Mouse (Mus musculus) NIH3T3 (cell line): Measurements from ENCODE around the gene Csrnp3.
A peak's percentile ranks its signal among the peaks of the same experiment; 100 is the strongest.

Experiments used
- DNase-seq: peaks from one replicate; pipeline ENCODE4 v3.0.0-alpha.2; 2012; ENCODE audit warnings: low read depth

Gene Csrnp3

DNA sequence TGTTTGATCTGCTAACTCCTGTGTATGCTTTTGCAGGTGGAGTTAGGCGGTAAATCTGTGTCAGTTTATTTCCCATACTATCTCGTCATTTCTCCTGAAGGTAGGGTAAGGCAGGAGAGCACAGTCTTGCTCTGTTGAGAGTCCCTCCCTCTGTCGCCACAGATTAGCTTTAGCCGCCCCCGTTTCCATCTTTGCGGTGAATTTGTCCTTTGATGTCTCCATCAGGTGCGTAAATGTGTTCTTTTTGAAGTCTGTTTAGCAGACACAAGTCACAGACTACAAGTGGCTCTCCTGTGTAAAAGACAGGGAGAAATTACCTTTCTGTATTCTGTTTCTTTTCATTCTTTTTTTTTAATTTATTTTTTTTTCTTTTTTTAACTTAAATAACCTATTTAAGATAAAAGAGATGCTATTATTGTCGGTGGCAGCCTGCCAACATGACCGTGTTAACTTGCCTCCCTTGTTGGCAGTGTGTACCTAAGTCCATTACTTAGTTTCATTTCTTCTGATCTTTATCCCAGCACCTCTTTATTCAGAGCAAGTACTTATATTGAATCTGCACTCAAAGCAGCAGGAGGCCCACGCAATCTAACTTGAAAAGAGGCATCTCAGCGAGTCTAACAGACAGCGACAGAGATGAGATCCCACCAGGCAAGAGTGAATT lies 25.5 kb downstream of the Csrnp3 start:
- peak; percentile 5 for DNase-seq

DNA sequence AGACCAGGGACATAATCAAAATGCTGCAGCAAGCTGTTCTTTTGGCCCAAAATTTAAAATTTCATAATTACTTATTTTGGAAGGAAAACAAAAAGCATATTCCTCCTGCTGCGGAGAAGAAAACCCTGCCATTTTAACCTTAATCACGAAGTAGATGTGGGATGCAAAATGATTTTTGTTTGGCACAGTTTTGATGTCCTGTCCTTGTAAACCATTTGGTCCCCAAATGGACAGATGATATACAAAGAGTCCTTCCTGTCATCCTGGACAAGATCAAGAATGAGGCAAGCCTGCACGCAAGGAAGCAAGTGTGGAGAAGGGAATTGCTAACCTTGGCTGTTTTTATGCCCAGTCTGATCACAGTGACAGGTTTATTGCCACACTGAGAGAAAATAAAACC lies 46.0 kb downstream of the Csrnp3 start:
- no peak for DNase-seq

DNA sequence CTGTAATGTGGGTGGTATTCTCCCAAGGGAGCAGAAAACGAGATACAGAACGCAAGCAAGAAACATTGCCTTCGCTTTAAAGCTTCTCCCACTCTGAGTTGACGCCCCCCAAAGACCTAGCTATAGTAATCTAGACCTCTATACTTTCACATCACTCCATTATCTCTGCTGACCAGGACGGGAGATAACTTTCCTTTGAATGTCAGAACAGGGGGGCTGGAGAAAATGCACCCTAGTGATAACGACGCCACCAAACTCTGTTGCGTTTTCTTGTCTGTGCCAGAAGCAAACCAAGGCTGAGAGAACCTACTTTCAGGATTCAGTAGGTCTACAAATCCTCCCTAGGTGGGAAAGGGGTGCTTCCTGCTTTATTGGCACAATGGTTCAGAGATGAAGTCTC lies 47.7 kb downstream of the Csrnp3 start:
- DNase-seq: no peak

DNA sequence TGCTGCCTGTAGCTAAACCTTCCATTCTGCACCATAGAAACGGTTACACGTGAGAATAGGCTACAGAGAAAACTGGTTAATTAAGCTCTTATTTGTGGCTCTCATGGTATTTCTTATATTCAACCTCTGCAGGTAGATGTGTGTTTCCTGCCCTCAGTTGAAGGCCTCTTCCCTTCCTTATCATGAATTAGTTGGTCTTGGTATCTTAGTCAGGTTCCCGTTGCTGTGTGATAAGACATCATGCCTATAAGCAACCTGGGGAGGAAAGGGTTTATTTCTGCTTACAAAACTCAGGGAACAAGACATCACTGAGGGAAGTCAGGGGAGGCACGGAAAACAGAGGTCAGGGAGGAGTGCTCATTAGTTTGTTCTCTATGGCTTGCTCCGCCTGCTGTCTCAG lies 48.7 kb downstream of the Csrnp3 start:
- no peak for DNase-seq

DNA sequence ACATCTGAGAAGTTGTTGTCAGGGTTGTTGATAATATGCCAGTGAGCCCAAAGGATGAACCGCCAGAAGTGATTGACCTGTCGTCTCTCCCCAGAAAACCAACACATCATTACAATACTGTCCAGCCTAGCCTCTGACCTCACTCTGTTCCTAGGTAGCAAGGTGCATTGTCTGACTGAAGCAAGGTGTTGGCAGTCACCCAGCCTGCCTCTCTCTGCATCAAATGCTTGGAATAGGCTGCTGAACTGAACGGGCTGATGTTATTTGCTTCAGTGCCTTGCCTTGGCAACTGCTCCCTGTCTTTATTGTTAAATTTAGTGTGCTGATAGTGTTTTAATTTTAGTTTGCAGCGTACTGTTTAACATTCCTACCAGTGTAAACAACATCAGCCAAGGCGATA lies 51.0 kb downstream of the Csrnp3 start:
- no peak for DNase-seq

DNA sequence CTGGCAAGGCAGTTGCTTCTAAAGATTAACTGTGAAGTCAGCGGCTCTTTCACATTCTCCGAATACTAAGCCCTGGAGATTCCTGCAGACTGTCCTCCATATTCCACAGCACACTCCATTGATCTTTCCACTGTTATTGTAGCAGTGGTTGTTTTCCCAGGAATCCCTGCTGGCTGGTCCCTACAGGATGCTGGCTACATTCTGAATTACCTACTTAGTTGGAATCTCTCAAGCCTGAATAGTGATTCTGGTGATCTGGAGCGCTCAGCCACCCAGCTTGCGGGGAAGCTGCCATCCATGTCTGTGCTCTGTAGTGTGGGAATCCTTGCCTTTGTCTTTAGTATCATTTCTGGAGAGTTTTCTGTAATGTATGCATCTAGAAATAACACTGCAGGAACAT lies 51.5 kb downstream of the Csrnp3 start:
- no peak for DNase-seq

DNA sequence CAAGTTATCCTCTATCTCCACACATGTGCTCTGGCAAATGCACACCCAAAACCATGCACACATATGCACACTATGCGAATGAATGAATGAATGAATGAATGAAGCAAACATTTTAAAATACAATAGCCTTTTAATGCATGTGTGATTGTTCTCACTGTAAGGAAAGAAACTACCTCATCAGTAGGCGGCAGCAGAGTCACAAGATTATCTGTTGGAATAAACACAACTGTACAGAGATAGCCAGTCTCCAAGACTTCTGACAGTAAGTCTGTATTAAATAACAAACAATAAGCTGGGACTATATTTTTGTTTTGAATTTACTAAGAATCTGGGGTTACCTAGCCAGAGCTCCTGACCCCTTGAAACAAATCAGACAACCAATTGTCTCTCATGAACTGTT lies 53.9 kb downstream of the Csrnp3 start:
- no peak for DNase-seq

DNA sequence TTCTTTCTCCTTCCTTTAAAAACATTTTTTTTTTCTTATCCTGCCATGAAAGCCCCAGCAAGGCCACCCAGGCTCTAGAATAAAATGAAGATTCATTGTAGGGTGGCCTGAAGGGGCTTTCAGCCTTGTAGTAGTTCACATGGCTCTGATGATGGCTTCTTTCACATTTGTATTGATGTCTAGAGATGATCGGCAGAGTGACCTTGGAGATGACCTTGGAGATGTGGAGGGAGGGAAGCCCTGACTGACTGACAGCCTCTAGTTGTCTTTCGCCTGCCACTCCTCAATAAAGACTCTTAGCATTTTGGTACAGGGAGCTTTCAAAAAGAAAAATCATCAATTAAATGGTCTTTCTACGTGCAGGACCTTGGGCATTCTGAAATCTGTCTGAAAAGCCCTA lies 63.0 kb downstream of the Csrnp3 start:
- no peak for DNase-seq

DNA sequence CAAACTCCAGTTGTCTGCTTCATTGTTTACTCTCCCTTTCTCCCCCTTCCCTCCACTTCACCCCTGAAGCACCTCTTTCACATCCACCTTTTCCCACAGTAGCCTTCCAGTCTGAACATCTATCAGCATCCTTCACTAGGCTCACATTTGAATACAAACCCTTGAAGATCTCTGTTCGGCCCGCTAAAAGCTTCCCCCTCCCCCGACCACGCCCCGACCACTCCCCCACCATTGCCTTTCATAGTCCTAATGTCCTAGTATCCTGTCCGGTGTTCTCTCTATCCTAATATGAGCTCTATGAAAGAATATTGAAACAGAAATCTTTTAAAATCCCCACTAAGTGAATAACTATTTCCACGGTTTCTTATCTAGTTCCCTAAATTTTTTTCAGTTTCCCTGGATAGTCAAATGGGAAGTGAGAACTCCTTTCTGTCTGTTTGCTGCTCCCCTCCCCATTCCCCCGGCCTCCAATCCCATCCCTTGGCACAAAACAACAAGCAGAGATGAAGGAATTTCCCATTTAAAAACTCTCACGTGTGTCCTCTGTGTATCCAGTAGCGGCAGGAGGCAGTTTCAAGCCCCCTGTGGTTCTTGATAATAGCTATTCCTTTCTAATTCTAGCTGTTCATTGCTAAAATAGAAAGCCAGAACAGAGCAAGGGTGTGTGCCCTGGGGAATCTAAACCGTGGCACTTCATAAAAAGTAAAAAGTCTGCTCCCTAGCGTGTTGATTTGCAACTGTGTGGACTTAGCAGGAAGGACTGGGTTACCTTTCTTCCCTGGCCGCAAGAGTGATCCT lies 64.4 kb downstream of the Csrnp3 start:
- no peak for DNase-seq

DNA sequence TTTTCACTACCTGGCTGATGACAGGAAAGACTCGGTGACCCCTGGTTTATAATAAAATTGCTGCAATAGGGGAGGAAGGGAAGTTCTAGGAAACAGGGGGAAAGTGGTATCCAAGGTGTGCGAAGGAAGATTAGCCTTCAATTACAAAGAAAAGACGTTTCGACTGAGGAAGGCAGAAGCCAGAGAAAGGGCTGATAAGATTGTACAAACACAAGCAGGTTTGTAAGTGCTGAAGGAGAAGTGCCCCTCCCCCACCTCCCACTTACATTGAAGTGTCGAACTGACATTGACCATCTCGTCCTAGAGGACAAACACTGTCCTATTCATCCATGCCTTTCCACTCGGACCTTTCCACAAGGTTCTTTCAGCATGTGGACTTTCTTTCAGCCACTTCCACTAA lies 70.4 kb downstream of the Csrnp3 start:
- DNase-seq: no peak

DNA sequence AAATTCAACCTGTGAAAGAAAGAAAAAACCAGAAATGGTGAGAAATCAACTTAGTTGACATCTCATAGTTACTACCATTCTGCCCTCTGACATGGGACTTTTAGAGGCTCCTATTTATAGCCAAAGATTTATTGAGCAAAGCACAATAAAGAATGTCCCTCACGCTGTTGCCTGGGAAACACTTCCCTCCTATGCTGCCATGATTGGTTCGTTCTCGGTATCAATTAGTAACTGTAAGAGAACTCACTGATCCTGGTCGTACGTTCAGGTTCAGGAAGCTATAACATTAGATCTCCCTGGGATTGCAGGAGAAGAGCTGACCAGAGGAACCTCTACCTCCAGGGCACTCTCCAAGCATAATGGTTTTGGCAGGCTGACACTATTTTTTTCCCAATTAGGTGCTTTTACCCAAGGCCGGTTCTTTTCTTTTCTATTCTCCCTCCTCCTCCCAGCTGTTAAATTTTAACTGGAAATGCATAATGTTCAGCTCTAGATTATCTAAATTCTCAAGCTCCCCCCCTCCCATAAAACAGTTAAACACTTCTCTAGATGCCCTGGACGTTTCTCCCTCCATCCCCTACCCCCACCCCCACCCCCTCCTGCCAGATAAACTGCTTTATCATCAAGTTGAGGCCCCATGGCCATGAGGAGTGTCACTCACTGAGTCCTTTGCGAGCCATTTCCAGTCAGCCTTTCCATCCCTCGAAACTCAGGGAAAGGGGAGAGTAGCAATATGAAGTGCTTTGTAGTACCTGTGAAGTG lies 75.3 kb downstream of the Csrnp3 start:
- DNase-seq: no peak

DNA sequence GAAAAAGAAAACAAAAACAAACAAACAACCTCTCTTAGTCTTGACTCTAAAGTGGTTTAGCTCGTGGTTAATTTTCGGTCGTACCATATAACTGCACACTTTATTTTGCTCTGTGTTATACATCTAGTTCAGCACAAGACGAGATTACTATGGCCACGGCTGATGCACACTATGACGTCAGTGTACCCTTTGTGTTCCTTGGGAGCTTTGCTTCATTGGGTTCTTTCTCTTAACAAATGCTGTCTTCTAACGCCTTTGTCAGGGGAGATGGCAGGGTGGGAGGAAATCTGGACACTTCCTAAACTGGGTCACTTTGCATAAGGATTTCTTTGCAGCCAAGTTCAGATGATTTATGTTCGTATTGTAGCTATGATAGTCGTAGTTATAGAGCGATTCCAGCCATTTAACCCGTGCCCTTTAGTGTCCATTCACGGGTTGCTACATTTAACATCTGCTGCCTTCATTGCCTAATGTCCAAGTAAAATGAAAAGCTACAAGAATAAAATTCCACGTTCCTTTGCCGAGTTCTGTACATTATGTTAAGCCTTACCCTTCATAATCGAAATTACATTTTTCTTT lies 79.9 kb downstream of the Csrnp3 start:
- DNase-seq: no peak

DNA sequence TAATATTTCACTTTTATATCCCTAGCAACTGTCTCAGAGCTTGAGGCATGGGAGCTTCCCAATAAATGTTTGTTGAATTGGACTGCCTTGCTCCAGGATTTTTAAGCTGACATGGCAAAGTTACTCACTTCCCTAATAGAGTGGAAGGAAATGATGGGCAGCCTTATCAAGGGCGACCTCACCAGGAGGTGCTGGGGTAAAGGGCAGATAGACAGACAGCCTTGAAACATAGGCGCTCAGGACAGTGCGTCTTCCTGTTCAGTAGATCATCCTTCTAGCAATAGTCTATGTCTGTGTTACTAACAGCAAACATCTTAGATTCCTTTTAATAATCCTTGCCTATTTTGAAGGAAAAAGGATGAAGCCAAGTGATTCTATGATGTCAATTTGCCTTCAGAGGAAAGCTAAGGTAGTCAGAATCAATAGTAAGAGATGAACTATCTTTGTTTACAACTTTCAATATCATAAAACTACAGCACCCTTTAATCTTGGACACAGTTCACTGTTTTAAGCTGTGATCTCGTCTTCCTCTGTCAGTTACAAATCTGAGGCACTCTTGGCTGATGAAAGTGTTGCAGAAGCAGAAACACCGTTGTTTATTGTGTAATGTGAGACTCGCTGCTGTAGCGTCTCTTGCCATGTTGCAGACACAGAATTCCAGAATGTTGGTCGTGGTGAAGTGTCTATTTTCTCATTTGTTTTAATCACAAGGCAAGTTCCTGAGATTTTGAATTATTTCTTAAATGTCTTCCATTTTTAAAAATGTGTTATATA lies 81.6 kb downstream of the Csrnp3 start:
- no peak for DNase-seq

DNA sequence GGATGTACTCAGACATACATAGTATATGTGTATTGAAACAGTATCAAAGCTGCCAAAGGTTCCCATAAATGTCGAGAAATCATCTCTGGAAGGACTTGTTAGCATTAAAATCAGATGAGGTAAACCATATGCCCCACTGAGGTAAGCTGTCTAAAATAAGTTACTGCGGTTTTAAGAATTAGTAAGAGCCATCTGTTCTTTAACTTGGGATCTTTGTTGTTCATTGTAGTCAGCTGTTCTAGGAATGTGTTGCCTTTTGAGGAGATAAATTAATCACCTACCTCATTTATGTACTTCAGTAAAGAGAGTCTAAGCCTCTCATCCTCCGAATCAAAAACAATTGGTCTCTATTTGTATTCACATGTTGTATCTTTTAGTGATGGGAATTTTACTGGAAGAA lies 83.7 kb downstream of the Csrnp3 start:
- DNase-seq: no peak

DNA sequence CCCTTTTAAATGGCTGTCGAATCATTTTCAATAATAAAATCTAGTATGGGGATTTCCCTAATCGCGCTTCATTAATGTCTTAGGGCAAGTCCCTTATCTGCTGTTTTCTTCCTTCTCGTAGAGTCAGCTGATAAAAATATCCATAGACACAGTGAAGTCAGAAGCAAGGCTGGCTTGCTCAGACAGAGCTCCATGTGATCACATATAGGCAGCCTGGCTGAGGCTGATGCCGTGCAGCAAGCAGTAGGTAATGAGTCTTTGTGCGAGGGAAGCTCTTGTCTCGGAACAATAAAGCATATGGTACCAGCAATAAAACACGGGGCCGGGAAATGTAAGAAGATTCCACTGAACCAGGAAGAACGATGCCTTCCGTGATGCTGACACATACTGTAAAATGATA lies 84.4 kb downstream of the Csrnp3 start:
- DNase-seq: no peak

DNA sequence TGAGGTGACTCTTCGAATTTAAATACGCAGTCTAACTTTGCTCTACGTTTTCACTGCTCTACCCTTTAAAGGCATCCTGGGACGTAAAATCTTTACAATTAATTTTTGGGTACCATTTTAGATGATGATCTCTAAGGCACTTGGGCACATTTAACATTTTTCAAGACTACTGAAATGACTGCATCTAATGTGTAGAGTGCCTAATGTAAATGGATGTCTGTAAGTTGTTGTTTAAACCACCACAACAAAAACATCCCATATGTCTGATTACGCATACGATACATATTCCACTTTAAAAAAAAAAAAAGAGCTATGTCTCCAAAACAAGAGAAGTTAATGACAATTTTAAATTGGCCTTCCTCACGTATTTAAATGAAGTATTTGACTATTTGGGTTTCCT lies 85.7 kb downstream of the Csrnp3 start:
- no peak for DNase-seq

DNA sequence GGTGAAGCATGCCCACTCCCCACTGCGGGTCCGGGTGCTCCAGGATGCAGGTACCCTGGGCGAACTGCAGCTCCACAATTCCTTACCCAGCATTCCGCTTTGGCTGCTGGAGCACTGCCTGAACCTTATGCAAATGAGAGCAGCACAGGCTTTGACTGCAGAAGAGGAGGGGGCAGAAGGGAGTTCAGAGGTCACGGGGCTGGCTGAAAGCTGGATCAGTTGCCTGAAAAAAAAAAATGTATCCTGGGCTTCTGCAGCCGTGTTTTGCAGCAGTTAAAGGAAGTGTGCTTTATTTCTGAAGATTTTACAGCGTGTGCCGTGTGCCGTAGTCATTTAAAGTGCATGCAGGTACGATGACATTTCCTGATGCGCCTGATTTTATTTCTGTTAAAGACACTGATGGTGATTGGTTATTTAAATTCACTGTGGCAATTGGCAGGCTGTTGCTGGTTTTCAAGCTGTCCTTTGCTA lies 86.3 kb downstream of the Csrnp3 start:
- DNase-seq: no peak

DNA sequence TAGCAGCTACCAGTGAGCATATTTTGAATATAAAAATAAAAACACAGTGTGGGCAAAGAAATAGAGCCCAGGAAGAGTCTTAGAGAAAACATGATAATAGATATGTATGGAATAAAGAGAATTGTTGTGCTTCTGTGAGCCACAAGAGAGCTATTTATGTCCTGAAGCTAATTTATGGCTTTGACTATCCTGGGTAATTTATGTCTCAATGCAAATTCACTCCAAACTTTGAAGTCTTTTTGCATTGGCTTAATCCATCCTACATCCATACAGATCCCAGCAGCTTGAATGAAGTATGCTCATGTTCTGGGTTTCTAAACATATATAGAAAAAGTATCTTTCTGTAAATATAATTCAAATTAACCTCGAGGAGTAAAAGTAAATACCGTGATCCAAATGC lies 88.5 kb downstream of the Csrnp3 start:
- no peak for DNase-seq

DNA sequence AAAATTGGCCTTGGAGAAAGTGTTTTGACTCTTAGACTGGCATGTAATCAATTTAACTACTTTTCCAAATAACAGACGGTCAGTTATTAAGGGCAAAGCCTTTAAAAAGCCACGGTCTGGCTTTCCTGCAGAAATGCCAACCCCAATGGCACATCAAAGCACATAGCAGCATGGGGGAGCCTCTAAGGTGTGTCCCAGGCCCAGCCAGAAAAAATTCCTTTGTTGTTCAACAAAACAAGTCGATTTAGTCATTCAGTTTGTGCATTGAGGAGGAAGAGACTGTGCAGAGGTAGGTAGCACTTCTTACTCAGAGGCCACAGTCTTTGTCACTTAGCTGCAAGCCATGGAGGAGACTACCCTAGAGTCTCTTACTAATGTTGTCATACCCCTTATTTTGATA lies 93.3 kb downstream of the Csrnp3 start:
- no peak for DNase-seq

DNA sequence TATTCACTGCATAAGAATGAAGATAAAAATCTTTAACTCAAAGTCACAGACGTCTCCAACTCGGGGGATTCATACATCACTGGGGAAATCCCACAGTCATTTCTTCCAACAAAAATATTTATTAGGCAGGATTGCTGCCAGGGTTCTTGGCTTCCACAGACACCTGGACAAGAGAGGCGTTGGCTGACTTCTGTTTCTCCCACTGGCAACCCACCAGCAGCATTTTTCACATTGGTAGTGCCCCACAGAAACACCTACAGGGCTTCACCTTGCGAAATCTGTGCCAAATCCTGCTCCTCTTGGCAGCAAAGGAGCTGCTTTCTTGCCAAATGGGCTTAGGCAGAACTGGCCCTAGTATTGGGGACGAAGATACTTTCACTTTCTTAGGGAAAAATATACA lies 94.8 kb downstream of the Csrnp3 start:
- peak; percentile 3 for DNase-seq

DNA sequence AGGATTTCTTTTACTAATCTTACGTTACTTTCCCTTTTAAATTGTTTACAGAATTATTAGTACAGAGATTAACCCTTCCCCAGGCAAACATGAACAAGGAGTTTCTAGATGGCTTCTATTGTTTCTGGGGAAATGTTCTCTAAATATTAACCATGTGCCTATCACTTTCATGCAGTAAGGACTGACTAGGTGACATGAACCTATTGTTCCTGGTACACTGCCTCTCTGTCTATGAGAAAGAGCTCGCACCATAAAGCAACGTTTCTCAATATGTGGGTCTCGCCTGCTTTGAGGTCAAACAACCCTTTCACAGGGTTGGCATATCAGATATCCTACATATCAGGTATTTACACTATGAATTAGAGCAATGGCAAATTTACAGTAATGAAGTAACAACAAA lies 96.8 kb downstream of the Csrnp3 start:
- DNase-seq: no peak

DNA sequence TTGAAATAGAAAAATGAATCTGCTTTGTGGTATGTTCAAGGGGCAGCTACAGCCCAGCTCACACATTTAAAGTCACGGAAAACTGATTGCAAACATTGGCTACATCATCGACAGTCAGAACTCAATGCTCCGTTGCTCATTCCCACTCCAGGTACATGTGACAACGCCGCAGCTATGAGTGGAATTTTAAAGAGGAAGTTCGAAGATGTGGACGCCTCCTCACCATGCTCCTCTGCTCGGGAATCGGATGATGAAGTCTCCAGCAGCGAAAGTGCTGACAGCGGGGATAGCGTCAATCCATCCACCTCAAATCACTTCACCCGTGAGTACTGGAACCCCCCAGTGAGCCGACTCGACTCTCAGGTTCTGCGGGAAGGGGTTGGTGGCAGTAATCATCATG lies 103.2 kb downstream of the Csrnp3 start:
- DNase-seq: no peak
